Mouse (Mus musculus) stomach, postnatal 0 days (tissue): ENCODE measurements around the gene Zg16. TPM values are rescaled to one million over a fixed set of nuclear protein-coding genes. Genes with fewer than 3 reads are reported as not detected.
A peak's percentile ranks its signal among the peaks of the same experiment; 100 is the strongest.

Source experiments
- ATAC-seq: fragments of 200-750 bp; cut with Nextera tagmentation; 2 replicates; pipeline ENCODE4 v1.8.0; 2017; ENCODE audit not compliant: low FRiP score, low TSS enrichment
- DNase-seq: peaks from one replicate; pipeline ENCODE4 v3.0.0-alpha.2; 2016; ENCODE audit warnings: low spot score
- H3K27ac ChIP-seq: fragments of 300-500 bp; sonication (generic); replicated peaks from 2 replicates; pipeline ENCODE4 v1.5.1; 2014; ENCODE audit warnings: mild to moderate bottlenecking, control low read depth
- H3K27me3 ChIP-seq: fragments of 300-500 bp; sonication (generic); 2 replicates; pipeline ENCODE4 v1.6.1; 2014; ENCODE audit warnings: low read length; ENCODE audit not compliant: control insufficient read depth, insufficient read depth
- H3K36me3 ChIP-seq: fragments of 300-500 bp; sonication (generic); 2 replicates; pipeline ENCODE4 v1.6.1; 2014; ENCODE audit warnings: low read length, mixed read lengths; ENCODE audit not compliant: control insufficient read depth, insufficient read depth
- H3K4me1 ChIP-seq: fragments of 300-500 bp; sonication (generic); replicated peaks from 2 replicates; pipeline ENCODE4 v1.6.1; 2014; ENCODE audit warnings: antibody characterized with exemption; ENCODE audit not compliant: control insufficient read depth, insufficient read depth
- H3K4me2 ChIP-seq: fragments of 300-500 bp; sonication (generic); replicated peaks from 2 replicates; pipeline ENCODE4 v1.6.1; 2014; ENCODE audit warnings: low read depth, mild to moderate bottlenecking, control low read depth, moderate library complexity
- H3K4me3 ChIP-seq: fragments of 300-500 bp; sonication (generic); 2 replicates; pipeline ENCODE4 v1.5.1; 2014; ENCODE audit warnings: low read depth, low read length, control low read depth
- H3K9ac ChIP-seq: fragments of 300-500 bp; sonication (generic); 2 replicates; pipeline ENCODE4 v1.6.1; 2014; ENCODE audit warnings: mild to moderate bottlenecking, low read length, control low read depth, mixed read lengths
- H3K9me3 ChIP-seq: fragments of 300-500 bp; sonication (generic); 2 replicates; pipeline ENCODE4 v1.6.1; 2016; ENCODE audit warnings: low read length; ENCODE audit not compliant: control insufficient read depth
- CTCF ChIP-seq: IDR thresholded peaks from 2 replicates; pipeline ENCODE4 v1.5.1; 2016; ENCODE audit warnings: antibody characterized with exemption, low read depth, mild to moderate bottlenecking, moderate library complexity
- EP300 ChIP-seq: optimal IDR thresholded peaks from 2 replicates; pipeline ENCODE3; 2016; ENCODE audit warnings: antibody characterized with exemption
- WGBS: fragments of 180-500 bp; shearing (Covaris S2); extraction: QIAGEN DNeasy Blood & Tissue Kit; methylation state at CpG from one replicate; pipeline ENCODE4 v1.1.7; 2014; 5-methylcytosine and 5-hydroxymethylcytosine counted together
- polyA plus RNA-seq: library from polyadenylated mRNA; unstranded; fragments of >200 nt; fragmentation: Nextera tagmentation; extraction: Ambion mirVana; gene quantifications from 2 replicates; pipeline ENCODE4 v1.2.1, GENCODE M21; 2015

Zg16 gene
- polyA plus RNA-seq, 1 experiment from 2014 or later, result 1.8 TPM

DNA sequence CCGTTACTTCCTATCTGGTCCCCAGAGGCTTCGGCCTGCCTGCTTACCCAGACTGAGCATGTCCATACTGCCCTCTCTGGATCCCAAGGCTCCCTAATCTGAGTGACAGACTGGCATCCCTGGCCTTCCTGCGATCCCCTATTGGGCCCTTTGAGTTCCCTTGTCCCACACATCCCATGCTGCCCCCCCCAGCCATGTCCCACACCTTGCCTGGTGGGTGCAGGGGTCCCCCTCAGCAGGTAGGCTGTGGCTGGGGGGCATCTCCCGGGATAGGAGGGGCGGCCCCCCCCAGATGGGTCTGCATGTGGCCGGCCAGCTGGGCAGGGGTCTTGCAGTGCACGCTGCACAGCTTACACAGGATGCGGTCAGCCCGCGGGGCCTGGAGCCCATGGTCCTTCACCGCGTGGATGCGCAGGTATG lies 63.8 kb downstream of the Zg16 start:
- Histone ChIP-seq H3K9me3 (no peaks in the 10 kb centered on the region), H3K36me3 (peaks cover 3% of the 10 kb centered on the region; the same call in 1 of the 2 replicates), H3K27ac (no peak overlapping the region), H3K4me1 (peaks cover 14% of the 10 kb centered on the region), H3K27me3 (no peaks in the 10 kb centered on the region), H3K9ac (no peak overlapping the region; the same call in 1 of the 2 replicates), H3K4me2 (no peak overlapping the region), H3K4me3 (no peak overlapping the region)
- no peak for DNase-seq
- no peak for TF ChIP-seq CTCF
- TF ChIP-seq EP300, result no peak
- ATAC-seq, result no peak
- WGBS, result 67% methylated on average over 13 of the region's 13 CpGs

DNA sequence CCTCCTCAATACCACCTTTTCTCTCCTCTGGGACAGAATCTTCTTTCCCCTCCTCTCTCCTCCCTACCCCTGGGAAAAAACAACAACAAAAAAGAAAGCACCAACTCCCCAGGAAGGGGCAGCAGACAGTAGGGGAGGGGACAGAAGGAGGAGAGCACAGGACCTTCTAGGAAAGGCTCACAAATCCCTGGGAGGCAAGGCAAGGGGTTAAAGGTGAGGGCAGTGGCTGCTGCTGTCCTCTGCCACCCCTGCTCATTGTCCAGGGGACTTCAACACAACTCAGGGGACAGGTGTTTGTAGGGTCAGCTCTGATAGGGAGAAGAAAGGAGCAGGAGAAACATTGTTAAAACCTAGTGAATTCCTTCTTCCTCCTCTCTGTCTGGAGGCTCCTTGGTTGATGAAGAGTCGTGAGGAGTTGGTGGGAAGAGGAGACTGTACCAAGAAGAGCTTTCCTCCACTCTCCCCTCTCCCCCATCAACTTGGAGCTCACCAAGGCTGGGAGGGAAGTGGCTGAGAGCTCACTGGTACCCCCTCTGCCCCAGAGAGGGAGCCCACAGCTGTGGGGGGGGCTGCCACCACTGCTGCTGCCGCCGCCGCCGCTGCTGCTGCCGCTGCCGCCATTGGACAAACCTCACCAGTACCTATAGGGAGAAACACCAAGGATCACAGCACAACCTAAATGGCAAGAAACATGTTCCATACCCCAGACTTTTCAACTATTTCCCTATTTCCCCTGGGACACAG lies 64.4 kb downstream of the Zg16 start:
- H3K4me1 ChIP-seq, result peaks cover 11% of the 10 kb centered on the region
- no peak overlapping the region for H3K4me2 ChIP-seq
- ATAC-seq, result no peak
- H3K9ac ChIP-seq, result no peak overlapping the region
- H3K9me3 ChIP-seq, result no peaks in the 10 kb centered on the region
- no peak overlapping the region for H3K4me3 ChIP-seq
- TF ChIP-seq CTCF (no peak), EP300 (no peak)
- peaks cover 3% of the 10 kb centered on the region; the same call in 1 of the 2 replicates for H3K36me3 ChIP-seq
- 71% methylated on average over 3 of the region's 7 CpGs for WGBS
- H3K27ac ChIP-seq, result no peak overlapping the region
- DNase-seq, result no peak
- H3K27me3 ChIP-seq, result no peaks in the 10 kb centered on the region

DNA sequence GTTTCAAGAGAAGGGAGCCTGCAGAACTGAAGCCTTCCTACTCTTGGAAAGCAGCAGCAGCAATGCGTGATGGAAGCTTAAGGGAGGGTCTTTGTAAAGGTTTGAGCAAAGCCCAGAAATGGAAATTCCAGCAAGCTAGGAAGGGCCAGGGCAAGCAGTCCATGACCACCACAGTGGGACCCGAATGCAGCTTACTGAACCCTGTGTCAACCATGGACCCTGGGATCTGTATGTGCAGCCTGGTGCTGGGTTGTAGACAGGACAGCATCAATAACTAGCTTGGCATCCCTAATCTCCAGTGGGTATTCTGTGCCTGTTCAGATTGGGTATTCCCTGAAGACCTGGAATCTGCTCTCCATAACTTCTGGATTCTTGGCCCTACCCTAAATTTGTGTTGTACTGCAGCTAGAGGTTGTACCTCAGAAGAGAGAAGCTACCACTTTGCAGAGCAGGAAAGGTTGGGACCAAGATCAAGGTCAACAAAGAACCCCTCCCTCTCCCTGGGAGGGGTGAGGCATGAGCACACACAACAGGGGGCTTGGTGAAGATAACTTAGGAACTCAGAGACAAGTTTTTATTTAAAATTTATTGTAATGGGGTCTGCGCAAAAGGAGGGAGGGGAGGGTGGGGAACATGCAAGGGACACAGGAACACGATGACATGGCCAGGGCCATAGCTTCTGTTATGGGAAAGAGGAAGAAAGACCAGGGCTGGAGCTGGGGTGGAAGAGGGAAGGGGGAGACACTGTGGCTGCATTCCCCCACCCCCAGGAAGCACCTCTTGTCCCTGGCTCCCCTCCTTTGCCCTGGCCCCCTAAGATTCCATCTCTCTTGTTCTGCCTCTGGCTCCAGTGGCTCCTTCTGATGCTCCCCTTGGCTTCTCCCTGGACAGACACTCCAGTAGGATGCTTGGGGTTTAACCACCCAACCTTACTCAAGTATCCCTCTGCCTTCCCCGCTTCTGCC lies 65.3 kb downstream of the Zg16 start:
- ATAC-seq (no peak), DNase-seq (no peak)
- Histone ChIP-seq H3K4me2 (peak overlapping the region; percentile 61), H3K4me1 (peaks cover 11% of the 10 kb centered on the region), H3K27me3 (no peaks in the 10 kb centered on the region), H3K27ac (peak overlapping the region; percentile 69), H3K9me3 (no peaks in the 10 kb centered on the region), H3K36me3 (peaks cover 3% of the 10 kb centered on the region; the same call in 1 of the 2 replicates), H3K9ac (peak overlapping the region; percentile 61), H3K4me3 (peak overlapping the region; percentile 47)
- WGBS, result 39% methylated on average over 5 of the region's 5 CpGs
- TF ChIP-seq CTCF (no peak), EP300 (no peak)

DNA sequence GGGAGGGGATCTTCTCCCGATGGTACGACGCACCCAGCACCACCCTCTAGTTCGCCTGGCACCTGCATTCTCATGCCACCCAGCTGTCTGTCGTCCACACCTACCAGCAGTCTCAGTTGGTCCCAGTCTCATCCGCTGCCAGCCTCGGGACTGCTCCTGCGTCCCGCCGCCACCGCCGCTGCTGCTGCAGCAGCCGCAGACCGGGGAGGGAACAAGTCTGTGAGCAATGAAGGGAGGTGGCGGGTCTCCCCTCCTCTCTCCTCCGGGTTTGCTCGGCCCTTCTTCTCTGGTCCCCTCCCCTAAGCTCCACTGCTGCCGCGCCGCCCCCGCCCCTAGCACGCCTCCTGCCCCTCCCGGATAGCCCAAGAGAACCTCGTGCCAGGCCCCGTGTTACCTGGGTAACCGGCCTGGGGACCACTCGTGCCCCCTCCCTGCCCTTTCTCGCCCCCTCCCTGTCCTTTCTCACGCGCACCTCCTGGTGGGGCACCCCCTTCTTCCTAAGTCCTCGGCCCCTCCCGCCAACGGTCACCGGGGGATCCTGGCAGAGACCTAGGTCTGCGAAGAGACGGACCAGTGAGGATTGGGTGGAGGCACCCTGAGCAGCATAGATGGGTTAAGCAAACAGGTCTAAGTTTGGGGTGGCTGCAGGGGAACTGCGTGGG lies 66.1 kb downstream of the Zg16 start, which contains the start of the genes Gm42742 and Prrt2:
Gene Gm42742 (minus strand): TSS at position 197 of the 662 bp plus-strand sequence.
Gene Prrt2 (minus strand): TSS at position 311 of the 662 bp plus-strand sequence.
- peak within 1 kb of the TSS; percentile 47 for H3K4me3 ChIP-seq
- peak within 1 kb of the TSS; percentile 61 for H3K4me2 ChIP-seq
- H3K4me1 ChIP-seq, result peaks cover 11% of the 10 kb centered on the region
- TF ChIP-seq CTCF, result 0 out of 2 replicates have a peak, but pooled peaks have one; percentile 2
- no peak for TF ChIP-seq EP300
- peaks cover 3% of the 10 kb centered on the region; the same call in 1 of the 2 replicates for H3K36me3 ChIP-seq
- ATAC-seq, result no peak
- 2% methylated on average over 35 of the region's 37 CpGs for WGBS
- no peaks in the 10 kb centered on the region for H3K27me3 ChIP-seq
- no peaks in the 10 kb centered on the region for H3K9me3 ChIP-seq
- H3K27ac ChIP-seq, result peak within 1 kb of the TSS; percentile 69
- DNase-seq, result peak; percentile 62
- peak within 1 kb of the TSS; percentile 61 for H3K9ac ChIP-seq

DNA sequence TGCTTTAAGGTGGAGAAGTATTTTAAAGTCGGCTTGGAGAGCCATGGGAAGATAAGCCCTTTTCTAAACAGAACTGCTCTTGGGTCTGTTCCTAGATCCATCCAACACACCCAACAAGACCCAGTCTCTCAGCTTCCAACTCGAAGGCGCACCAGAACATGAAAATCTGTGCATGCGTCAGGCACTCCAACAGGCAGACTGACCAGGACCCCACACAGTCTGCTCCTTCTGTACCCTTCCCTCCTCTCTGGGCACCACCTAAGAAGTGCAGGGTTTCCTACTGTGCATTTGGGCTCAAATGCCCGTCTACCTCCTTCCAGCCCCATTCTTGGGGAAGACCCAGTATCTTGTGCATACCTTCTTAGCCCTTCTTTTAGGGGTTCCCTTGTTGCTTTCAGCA lies 66.6 kb downstream of the Zg16 start:
- DNase-seq (no peak), ATAC-seq (no peak)
- 27% methylated on average over 5 of the region's 5 CpGs for WGBS
- peak overlapping the region; percentile 47 for H3K4me3 ChIP-seq
- peaks cover 11% of the 10 kb centered on the region for H3K4me1 ChIP-seq
- H3K27me3 ChIP-seq, result no peaks in the 10 kb centered on the region
- peak overlapping the region; percentile 69 for H3K27ac ChIP-seq
- peak overlapping the region; percentile 61 for H3K4me2 ChIP-seq
- TF ChIP-seq EP300 (no peak), CTCF (no peak)
- peaks cover 3% of the 10 kb centered on the region; the same call in 1 of the 2 replicates for H3K36me3 ChIP-seq
- H3K9me3 ChIP-seq, result no peaks in the 10 kb centered on the region
- peak overlapping the region; percentile 61 for H3K9ac ChIP-seq
